Mouse (Mus musculus) heart, adult 8-10 months (tissue): ENCODE results near the gene Nptxr. TPM values are rescaled to one million over a fixed set of nuclear protein-coding genes. Genes with fewer than 3 reads are reported as not detected.

Source experiments
- DNase-seq: peaks from one replicate; pipeline ENCODE4 v3.0.0; 2022; ENCODE audit warnings: low spot score
- total RNA-seq, 4 experiments: library from RNA; stranded (reverse); gene quantifications; 2 replicates each; pipeline ENCODE4 v1.2.4; 2022

Nptxr gene
- total RNA-seq, 4 experiments from 2014 or later: 1.3 to 2.0 (median 1.8) TPM

DNA sequence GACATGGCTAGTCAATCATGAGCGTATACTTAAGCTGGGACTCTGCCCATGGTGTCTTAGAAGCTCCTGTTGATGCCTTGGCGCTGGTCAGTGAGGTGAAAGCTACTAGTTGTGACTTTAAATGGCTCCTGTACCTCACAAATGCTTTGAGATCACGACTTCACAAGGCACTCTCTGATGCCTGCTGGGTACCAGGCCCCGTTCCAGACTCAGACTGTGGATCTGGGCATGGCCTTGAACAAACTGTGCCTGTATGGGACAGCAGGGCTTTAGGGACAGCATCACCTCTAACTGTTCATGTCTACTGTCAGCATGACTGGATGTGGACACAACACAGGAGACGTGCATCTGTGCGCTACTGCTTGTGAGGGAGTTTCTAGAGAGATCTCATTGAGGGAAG, 13.7 kb downstream of the Nptxr start:
- DNase-seq: no peak

- DNase-seq: no peak
These were observed 14.5 kb downstream of the Nptxr start for GRCm38 (mm10) chr15:79790111-79790510.

DNA sequence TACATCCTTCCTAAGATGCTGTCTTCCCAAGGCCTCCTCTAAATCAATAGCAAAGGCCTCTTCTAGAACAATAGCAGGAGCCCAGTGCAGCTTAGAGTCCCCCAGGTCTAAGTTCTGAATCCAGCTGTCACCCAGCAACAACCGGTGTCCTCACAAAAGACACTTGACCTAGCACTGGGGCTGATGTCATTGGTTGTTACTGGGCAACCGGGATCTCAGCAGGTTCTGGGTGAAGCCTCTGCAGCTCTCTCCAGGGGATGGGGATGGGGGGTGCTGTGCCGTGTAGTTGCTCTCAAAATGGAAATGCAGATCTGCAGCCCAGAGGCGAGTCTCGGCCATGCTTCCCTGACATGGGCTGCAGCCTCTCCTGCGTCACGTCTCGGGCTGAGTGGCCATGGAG, 16.8 kb downstream of the Nptxr start:
- DNase-seq: no peak

- DNase-seq: no peak
These were observed 19.5 kb downstream of the Nptxr start for GRCm38 (mm10) chr15:79785056-79785455.

GRCm38 (mm10) chr15:79777749-79778148, 26.8 kb downstream of the Nptxr start, which contains the start of gene Dnal4:
TSS of gene Dnal4 (minus strand) at chr15:79777849.
- no peak for DNase-seq

DNA sequence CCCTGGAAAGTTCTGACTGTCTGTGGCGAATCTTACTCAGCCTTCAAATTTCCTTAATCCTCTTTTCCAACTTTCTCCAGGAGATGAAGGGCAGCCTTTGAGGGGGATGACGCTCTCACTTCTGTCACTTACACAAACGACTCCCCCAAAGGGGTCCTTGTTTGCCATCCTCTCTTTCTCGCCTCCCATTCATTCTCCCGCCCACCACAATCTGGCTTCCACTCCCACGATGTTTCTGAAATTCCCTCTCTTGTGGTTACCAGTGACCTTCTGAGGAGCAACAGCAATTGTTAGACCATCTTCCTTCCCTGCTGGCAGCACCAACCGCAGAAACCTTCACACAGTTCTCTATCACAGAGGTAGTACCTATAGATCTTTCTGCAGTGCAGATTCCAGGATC, 28.9 kb downstream of the Nptxr start:
- DNase-seq: no peak

GRCm38 (mm10) chr15:79774117-79775027, 30.2 kb downstream of the Nptxr start:
- peak; percentile 100 for DNase-seq

GRCm38 (mm10) chr15:79770629-79771240, 33.8 kb downstream of the Nptxr start:
- no peak for DNase-seq

DNA sequence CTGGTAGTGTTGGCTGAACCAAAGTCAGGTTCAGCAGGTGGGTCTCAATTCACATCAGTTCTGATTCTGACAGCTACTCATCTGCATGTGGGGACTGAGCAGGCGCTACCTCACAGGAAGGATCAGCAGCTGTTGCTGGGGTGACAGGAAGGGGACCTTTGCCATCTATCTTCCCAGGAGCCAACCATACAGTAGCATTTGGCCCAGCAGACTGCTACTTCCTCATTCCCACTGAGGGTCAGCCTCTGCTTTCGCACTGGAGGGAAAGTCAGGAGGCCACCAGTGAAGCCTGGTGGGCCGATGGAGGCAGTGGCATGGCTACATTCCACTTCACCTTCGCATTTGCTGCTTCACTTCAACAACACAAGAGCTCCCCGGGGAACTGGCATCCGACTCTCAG, 36.3 kb downstream of the Nptxr start:
- no peak for DNase-seq

DNA sequence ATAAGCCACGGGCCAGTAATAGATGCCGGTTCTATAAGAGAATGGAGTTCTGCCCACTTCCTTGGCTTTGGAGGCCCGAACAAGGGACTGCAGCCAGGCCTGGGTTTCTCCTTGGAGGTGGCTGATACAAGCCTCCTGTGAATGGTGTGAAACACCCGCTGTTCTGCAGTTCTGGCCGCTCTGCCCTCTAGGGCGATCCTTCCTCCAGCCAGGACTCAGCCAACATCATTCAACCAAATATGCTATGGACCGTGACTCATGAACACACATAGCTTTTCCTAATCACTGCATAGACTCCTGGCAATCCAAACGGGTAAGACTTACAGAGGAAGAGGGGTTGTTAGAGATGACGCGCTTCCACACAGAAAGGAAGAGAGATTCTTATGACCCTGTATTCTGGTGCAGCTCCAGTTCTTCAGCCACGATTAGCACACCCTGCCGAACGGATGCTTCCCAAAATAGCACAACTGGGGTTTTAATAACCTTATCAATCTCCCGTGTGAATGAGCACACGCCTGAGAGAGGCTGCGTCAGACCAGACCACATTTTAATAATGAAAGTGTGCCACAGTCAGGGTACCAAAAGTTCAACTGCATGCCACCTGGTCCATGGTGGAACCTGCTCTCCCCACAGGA, 37.1 kb downstream of the Nptxr start:
- peak; percentile 54 for DNase-seq

GRCm38 (mm10) chr15:79766586-79767071, 37.9 kb downstream of the Nptxr start:
- DNase-seq: no peak

DNA sequence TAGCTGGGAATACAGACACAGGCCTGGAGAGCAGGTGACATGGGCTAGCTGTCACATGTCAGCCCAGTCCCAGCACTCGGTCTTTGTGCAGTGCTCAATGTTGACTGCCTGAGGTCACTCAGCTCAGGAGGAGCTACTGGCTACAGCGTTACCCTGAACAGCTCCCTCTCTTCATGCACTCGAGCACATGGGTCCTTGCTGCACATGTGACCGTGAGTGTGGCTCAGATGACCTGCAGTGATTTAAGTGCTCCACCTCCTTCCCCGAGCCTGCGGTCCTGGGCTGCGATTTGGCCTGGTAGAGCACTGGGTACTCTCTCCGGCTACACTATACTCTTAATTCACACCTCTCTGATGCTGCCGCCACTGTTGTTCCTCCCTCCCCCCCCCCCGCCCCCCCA, 38.4 kb downstream of the Nptxr start:
- no peak for DNase-seq

DNA sequence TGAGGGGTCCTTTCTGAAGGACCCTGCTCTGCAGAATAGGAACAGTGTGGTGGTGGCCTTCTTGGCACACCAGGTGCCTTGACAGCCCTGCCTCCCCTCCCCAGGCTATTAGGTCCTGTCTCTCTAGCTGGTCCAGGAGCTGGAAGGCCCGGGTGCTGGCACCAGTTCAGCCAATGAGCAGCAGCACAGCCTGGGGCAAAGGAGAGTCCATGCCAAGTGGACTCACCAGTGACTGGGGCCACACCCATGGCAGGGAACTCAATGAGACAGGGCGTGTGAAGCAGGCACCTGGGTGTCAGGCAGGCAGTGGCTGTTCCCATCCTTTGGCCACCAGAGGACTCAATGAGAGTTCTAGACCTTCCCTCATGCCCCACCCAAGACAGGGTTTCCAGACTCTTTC, 39.2 kb downstream of the Nptxr start:
- no peak for DNase-seq

DNA sequence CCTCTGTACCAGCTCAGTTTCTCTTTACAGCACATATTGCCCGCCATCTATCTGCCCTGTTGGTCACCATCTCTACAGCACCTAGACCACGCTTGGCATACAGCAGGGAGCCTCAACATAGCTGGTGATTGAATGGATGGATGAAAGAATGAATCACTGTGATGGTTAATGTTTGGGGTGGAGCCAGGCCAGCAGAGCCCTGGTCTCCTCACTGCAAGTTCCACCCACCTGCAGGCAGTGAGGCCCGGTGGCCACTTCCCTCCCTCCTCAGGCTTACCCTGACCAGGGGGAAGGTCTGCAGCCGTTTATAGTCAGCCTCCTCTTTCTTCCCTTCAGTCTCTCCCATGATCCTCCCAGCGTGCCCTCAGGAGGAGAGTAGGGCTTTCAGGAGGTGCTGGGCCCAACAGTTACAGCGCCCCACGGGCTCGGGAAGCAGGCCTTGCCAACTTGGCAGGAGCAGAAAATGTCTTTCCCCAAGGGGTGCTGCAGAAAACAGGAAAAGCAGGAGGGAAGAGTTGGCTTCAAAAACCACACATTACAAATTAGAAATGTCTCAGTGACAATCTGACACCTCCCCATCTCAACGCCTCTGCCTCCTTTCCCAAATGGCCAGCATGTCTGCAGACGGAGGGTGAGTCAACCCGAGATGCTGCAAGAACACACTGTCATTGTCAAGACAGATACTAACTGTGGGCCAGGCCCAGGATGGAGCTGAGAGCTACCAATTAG, 39.9 kb downstream of the Nptxr start:
- DNase-seq: no peak

- no peak for DNase-seq
These were observed 40.8 kb downstream of the Nptxr start for GRCm38 (mm10) chr15:79763601-79764246.

DNA sequence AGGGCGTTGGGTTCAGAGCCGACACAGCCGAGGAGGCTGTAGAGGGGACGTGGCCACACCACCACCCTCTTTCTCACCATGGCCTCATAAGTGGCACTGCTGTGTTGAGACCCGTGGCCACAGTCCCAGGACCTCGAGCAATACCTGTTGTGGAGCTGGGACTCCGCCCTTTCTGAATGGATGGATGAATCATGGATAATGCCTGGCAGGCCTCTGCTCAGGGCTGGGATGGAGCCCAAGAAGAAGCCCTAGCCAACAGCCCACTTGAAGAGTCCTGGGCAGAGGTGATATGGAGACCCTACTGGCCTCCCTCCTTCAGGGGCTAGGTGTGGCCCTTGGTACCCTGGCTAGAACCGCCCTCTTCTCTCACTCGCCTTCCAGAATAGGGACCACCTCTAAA, 41.6 kb downstream of the Nptxr start:
- no peak for DNase-seq

- DNase-seq: no peak
These were observed 43.6 kb downstream of the Nptxr start for GRCm38 (mm10) chr15:79760956-79761355.

- no peak for DNase-seq
These were observed 47.4 kb downstream of the Nptxr start for GRCm38 (mm10) chr15:79757118-79757517.

DNA sequence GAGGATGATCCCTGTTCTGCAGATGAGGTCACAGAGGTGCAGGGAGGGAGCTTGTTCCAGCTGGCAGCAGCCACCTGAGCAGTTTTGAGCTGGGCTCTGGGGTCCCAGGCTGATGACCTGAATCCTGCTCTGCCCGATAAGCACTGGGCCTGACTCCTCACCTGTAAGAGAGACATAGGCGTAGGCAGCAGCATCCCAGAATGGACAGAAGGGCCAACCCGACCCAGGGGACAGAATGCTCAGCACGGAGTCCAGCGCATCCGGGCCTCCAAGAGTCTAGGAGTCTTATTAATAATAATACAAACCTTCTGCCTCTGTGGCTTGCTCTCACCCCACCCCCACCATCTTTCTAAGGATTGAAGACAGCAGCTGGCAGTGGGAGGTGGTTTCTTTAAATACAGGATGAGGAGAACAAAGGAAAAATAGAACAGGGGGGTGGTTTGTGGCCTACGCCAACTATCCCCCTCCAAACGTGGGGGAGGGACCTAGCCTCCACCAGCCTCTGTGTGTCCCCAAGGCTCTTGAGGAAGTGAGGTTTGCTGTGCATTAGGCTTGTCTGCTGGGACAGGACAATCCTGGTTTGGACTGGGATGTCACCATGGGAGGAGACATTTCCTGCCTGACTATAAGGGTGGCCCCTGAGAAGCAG, 48.5 kb downstream of the Nptxr start:
- no peak for DNase-seq

- no peak for DNase-seq
These were observed 49.4 kb downstream of the Nptxr start for GRCm38 (mm10) chr15:79755176-79755575.

DNA sequence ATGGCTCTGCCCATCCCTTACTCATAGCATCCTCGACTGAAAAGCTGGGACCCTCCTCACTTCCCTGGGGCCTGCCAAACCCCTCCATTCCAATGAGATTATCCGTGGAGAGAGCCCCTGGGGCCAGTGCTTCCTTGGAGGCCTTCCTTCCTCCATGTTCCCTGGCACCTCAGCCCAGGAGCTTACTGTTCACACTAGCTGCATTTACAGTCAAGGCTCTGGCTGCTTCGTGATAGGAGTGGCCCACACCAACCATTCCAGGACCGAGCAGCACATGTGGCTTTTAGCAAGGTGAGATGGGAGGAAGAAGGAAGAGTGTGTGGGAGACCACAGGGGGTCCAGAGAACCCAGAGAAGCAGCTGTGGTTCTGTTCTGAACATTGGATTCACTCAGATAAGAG, 50.7 kb downstream of the Nptxr start:
- no peak for DNase-seq
